Mouse (Mus musculus) intestine, embryonic 14.5 days (tissue): Measurements from ENCODE around the gene Mlst8. TPM values are rescaled to one million over a fixed set of nuclear protein-coding genes. Genes with fewer than 3 reads are reported as not detected.
"Not testable (repeated sequence)": the region's sequence is repeated elsewhere in the genome, so short reads cannot be mapped to it uniquely, and the experiment has no call there.

ENCODE experiments used
- ATAC-seq: fragments of 200-750 bp; cut with Nextera tagmentation; replicated peaks from 2 replicates; pipeline ENCODE4 v1.8.0; 2017; ENCODE audit warnings: low read depth, moderate number of reproducible peaks, moderate TSS enrichment, moderate library complexity; ENCODE audit not compliant: low FRiP score, low TSS enrichment
- DNase-seq: peaks from one replicate; pipeline ENCODE4 v3.0.0-alpha.2; 2018; ENCODE audit warnings: low spot score
- H3K27ac ChIP-seq: fragments of 300-500 bp; sonication (generic); 2 replicates; pipeline ENCODE4 v1.5.1; 2014; ENCODE audit warnings: low read depth, mild to moderate bottlenecking, control low read depth
- H3K27me3 ChIP-seq: fragments of 300-500 bp; sonication (generic); replicated peaks from 2 replicates; pipeline ENCODE4 v1.6.1; 2014; ENCODE audit warnings: low read length, control low read depth; ENCODE audit not compliant: control insufficient read depth, insufficient read depth
- H3K36me3 ChIP-seq: fragments of 300-500 bp; sonication (generic); 2 replicates; pipeline ENCODE4 v1.6.1; 2014; ENCODE audit warnings: low read length, control low read depth; ENCODE audit not compliant: control insufficient read depth, insufficient read depth
- H3K4me1 ChIP-seq: fragments of 300-500 bp; sonication (generic); replicated peaks from 2 replicates; pipeline ENCODE4 v1.6.1; 2014; ENCODE audit warnings: low read length, control low read depth, mixed read lengths; ENCODE audit not compliant: control insufficient read depth, insufficient read depth
- H3K4me2 ChIP-seq: fragments of 300-500 bp; sonication (generic); 2 replicates; pipeline ENCODE4 v1.6.1; 2014; ENCODE audit warnings: low read length
- H3K4me3 ChIP-seq: fragments of 300-500 bp; sonication (generic); 2 replicates; pipeline ENCODE4 v1.5.1; 2014; ENCODE audit warnings: low read depth, low read length, control low read depth, mixed read lengths
- H3K9ac ChIP-seq: fragments of 300-500 bp; sonication (generic); 2 replicates; pipeline ENCODE4 v1.6.1; 2014; ENCODE audit warnings: mild to moderate bottlenecking, low read length
- H3K9me3 ChIP-seq: fragments of 300-500 bp; sonication (generic); 2 replicates; pipeline ENCODE4 v1.6.1; 2016; ENCODE audit warnings: low read length, control low read depth; ENCODE audit not compliant: control insufficient read depth
- WGBS: fragments of 180-500 bp; shearing (Covaris S2); extraction: QIAGEN DNeasy Blood & Tissue Kit; methylation state at CpG from one replicate; pipeline ENCODE4 v1.1.7; 2014; 5-methylcytosine and 5-hydroxymethylcytosine counted together
- polyA plus RNA-seq: library from polyadenylated mRNA; unstranded; fragments of >200 nt; fragmentation: Nextera tagmentation; extraction: Ambion mirVana; gene quantifications from 2 replicates; pipeline ENCODE4 v1.2.1, GENCODE M21; 2014

The Mlst8 gene
- polyA plus RNA-seq, 1 experiment from 2014 or later = 32.3 TPM

GRCm38 (mm10) chr17:24427170-24427557 lies 51.7 kb downstream of the Mlst8 start:
- Histone ChIP-seq H3K4me3 (peak overlapping the region; percentile 83), H3K4me1 (peaks cover 5% of the 10 kb centered on the region), H3K27me3 (no peaks in the 10 kb centered on the region), H3K9ac (peak overlapping the region; percentile 86), H3K9me3 (no peaks in the 10 kb centered on the region), H3K36me3 (peaks cover 33% of the 10 kb centered on the region), H3K27ac (peak overlapping the region; percentile 93), H3K4me2 (peak overlapping the region; percentile 74)
- WGBS = 5% methylated on average over 8 of the region's 8 CpGs
- ATAC-seq (no peak; the same call in 1 of the 2 replicates), DNase-seq (peak; percentile 56)

GRCm38 (mm10) chr17:24426471-24427169 lies 52.3 kb downstream of the Mlst8 start, which contains the start of gene Eci1:
Eci1 (plus strand) TSS chr17:24426641.
- peak; percentile 91 for DNase-seq
- Histone ChIP-seq H3K9ac (peak within 1 kb of the TSS; percentile 86), H3K4me1 (peaks cover 5% of the 10 kb centered on the region), H3K4me2 (peak within 1 kb of the TSS; percentile 74), H3K9me3 (no peaks in the 10 kb centered on the region), H3K4me3 (peak within 1 kb of the TSS; percentile 83), H3K36me3 (peaks cover 38% of the 10 kb centered on the region), H3K27ac (peak within 1 kb of the TSS; percentile 93), H3K27me3 (no peaks in the 10 kb centered on the region)
- ATAC-seq = peak; percentile 98
- under 1% methylated on average over 48 of the region's 48 CpGs for WGBS

DNA sequence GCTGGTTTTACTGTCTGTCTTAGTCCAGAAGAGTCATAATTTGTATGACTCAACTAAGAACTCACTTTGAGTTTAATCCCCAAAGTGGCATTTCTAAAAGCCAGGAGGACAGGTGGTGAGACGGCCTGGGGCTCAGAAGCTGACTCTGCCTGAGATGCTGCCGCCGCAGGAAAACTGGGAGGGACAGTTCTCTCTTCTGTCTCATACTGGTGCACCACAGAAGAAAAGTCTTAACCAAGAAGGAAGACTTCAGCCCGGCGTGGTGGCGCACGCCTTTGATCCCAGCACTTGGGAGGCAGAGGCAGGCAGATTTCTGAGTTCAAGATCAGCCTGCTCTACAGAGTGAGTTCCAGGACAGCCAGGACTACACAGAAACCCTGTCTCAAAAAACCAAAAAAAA lies 53.0 kb downstream of the Mlst8 start:
- H3K4me3 ChIP-seq = no peak overlapping the region

DNA sequence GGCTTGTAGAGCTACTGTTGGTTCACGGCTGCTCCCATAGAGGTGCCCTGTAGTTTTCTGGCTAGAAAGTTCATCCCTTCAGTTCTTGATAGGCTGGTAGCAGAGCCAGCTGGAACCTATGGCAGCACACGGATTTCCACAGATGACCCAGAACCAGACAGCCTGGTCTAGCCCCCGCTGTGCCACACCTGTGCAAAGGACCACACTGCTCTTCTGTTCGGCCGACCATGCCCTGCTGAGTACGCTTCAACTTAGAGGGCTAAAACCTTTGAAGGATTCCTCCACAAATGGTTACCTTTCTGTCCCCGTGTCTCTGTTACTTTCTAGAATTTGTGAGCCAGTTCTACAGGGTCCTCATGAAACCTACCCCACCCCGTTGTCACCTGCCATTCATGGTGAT lies 53.6 kb downstream of the Mlst8 start:
- H3K27me3 ChIP-seq = not testable (repeated sequence)
- 83% methylated on average over 5 of the region's 8 CpGs for WGBS

More for the DNA sequence above, 53.0 kb downstream of the Mlst8 start:
- DNase-seq (no peak), ATAC-seq (0 out of 2 replicates have a peak, but pooled peaks have one; percentile 0)
- H3K27me3 ChIP-seq = no peaks in the 10 kb centered on the region
- H3K9me3 ChIP-seq = no peaks in the 10 kb centered on the region
- H3K9ac ChIP-seq = no peak overlapping the region
- H3K4me2 ChIP-seq = no peak overlapping the region; the same call in 1 of the 2 replicates
- peak overlapping the region; percentile 93; the same call in 1 of the 2 replicates for H3K27ac ChIP-seq
- peaks cover 5% of the 10 kb centered on the region for H3K4me1 ChIP-seq
- WGBS = 86% methylated on average over 7 of the region's 7 CpGs
- H3K36me3 ChIP-seq = peaks cover 46% of the 10 kb centered on the region

DNA sequence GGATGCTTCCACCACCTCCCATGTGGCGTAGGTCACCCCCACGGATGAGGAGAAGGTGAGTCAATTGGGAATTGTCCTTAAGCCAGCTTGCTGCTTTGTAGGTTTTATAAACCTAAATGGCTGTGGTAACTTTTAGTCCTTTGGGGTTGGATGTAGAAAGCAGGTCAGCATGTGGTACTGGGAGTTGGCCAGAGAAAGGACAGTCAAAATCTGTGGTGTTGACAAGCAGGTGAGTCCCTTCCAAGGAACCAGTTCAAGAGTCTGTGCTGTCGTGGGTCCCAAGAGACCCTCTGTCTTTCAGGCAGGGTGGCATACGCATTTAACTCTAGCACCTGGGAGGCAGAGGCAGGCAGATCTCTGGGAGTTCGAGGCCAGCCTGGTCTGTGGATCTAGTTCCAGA lies 54.4 kb downstream of the Mlst8 start:
- H3K36me3 ChIP-seq = peaks cover 60% of the 10 kb centered on the region
- WGBS = 94% methylated on average over 5 of the region's 5 CpGs
- no peak for DNase-seq
- H3K27me3 ChIP-seq = no peaks in the 10 kb centered on the region
- H3K4me2 ChIP-seq = no peak overlapping the region
- H3K4me1 ChIP-seq = peaks cover 5% of the 10 kb centered on the region
- H3K4me3 ChIP-seq = no peak overlapping the region
- no peak for ATAC-seq
- no peak overlapping the region for H3K9ac ChIP-seq
- H3K27ac ChIP-seq = no peak overlapping the region
- H3K9me3 ChIP-seq = no peaks in the 10 kb centered on the region

More for the DNA sequence above, 53.6 kb downstream of the Mlst8 start:
- not testable (repeated sequence) for H3K9ac ChIP-seq, H3K4me1 ChIP-seq, H3K4me3 ChIP-seq, H3K4me2 ChIP-seq, ATAC-seq, H3K9me3 ChIP-seq, DNase-seq, H3K27ac ChIP-seq
- H3K36me3 ChIP-seq = peaks cover 51% of the 10 kb centered on the region

Other genes with a start within 250 kb of the Mlst8 start
- 59.8 and 65.5 TPM in 2 replicates for gene Ccnf, start 227.6 kb downstream of the Mlst8 start, polyA plus RNA-seq
- not detected in 2 replicates for gene Abca17, start 128.0 kb downstream of the Mlst8 start, polyA plus RNA-seq
- 12.8 and 15.5 TPM in 2 replicates for gene Abca3, start 127.1 kb downstream of the Mlst8 start, polyA plus RNA-seq
- 267 and 292 TPM in 2 replicates for gene Rnps1, start 64.5 kb downstream of the Mlst8 start, polyA plus RNA-seq
- 104 and 106 TPM in 2 replicates for gene Eci1, start 52.4 kb downstream of the Mlst8 start, polyA plus RNA-seq
- gene Dnase1l2, start 36.0 kb downstream of the Mlst8 start, polyA plus RNA-seq = 2.4 TPM in 2 replicates
- gene E4f1, start 8.8 kb downstream of the Mlst8 start, polyA plus RNA-seq = 23.2 and 23.8 TPM in 2 replicates
- 73.1 and 81.0 TPM in 2 replicates for gene Pgp, start 8.7 kb downstream of the Mlst8 start, polyA plus RNA-seq
- 0.50 and 0.53 TPM in 2 replicates for gene Bricd5, start 5.2 kb downstream of the Mlst8 start, polyA plus RNA-seq
- gene Caskin1, start 9.5 kb upstream of the Mlst8 start, polyA plus RNA-seq = 2.1 and 2.8 TPM in 2 replicates
- 97.3 and 104 TPM in 2 replicates for gene Traf7, start 48.9 kb upstream of the Mlst8 start, polyA plus RNA-seq
- 2.6 and 5.7 TPM in 2 replicates for gene Rab26, start 55.1 kb upstream of the Mlst8 start, polyA plus RNA-seq
- 26.8 and 28.4 TPM in 2 replicates for gene Pkd1, start 70.8 kb upstream of the Mlst8 start, polyA plus RNA-seq
- gene Tsc2, start 153.6 kb upstream of the Mlst8 start, polyA plus RNA-seq = 55.8 and 59.3 TPM in 2 replicates
- 18.6 and 22.9 TPM in 2 replicates for gene Nthl1, start 153.6 kb upstream of the Mlst8 start, polyA plus RNA-seq
- gene Slc9a3r2, start 171.2 kb upstream of the Mlst8 start, polyA plus RNA-seq = 51.7 and 58.2 TPM in 2 replicates
- not detected in 2 replicates for gene Npw, start 179.4 kb upstream of the Mlst8 start, polyA plus RNA-seq
- 28.0 and 30.6 TPM in 2 replicates for gene Zfp598, start 190.6 kb upstream of the Mlst8 start, polyA plus RNA-seq
- 7.5 and 7.7 TPM in 2 replicates for gene Syngr3, start 210.9 kb upstream of the Mlst8 start, polyA plus RNA-seq
- 48.1 and 48.5 TPM in 2 replicates for gene Gfer, start 217.1 kb upstream of the Mlst8 start, polyA plus RNA-seq
- gene Noxo1, start 217.2 kb upstream of the Mlst8 start, polyA plus RNA-seq = 6.4 and 7.2 TPM in 2 replicates
- gene Tbl3, start 228.6 kb upstream of the Mlst8 start, polyA plus RNA-seq = 86.2 and 90.1 TPM in 2 replicates
- gene Rnf151, start 239.0 kb upstream of the Mlst8 start, polyA plus RNA-seq = 0.15 TPM in 2 replicates
- 1,745 and 1,859 TPM in 2 replicates for gene Rps2, start 239.0 kb upstream of the Mlst8 start, polyA plus RNA-seq
- gene Ndufb10, start 245.4 kb upstream of the Mlst8 start, polyA plus RNA-seq = 258 and 296 TPM in 2 replicates
- gene Rpl3l, start 248.7 kb upstream of the Mlst8 start, polyA plus RNA-seq = not detected in 2 replicates